Mouse (Mus musculus): Measurements from ENCODE around the gene Acsf3. TPM values are rescaled to one million over a fixed set of nuclear protein-coding genes. Genes with fewer than 3 reads are reported as not detected.

The Acsf3 gene
- total and polyA plus RNA-seq, 3 experiments = 0.49 to 0.63 TPM; not detected in 1

- no peak for TF ChIP-seq TAL1 (conservative IDR thresholded peaks at IDR 0.05; ENCODE audit: low read depth, low read length)
- TF ChIP-seq GATA1 (IDR thresholded peaks at IDR 0.05; ENCODE audit: borderline replicate concordance, low read length) = no peak
- TF ChIP-seq GATA2 (IDR thresholded peaks at IDR 0.05; ENCODE audit: borderline replicate concordance, low read depth, low read length) = no peak
- TF ChIP-seq POLR2AphosphoS5 (IDR thresholded peaks at IDR 0.05; ENCODE audit: insufficient replicate concordance, low read depth, low read length) = no peak
- TF ChIP-seq CTCF (IDR thresholded peaks at IDR 0.05; ENCODE audit: low read depth, low read length) = no peak
- no peak overlapping the region for H3K4me3 ChIP-seq (ENCODE audit: low read depth, low read length)
- no peaks in the 10 kb centered on the region for H3K36me3 ChIP-seq (replicated peaks)
- peaks cover 62% of the 10 kb centered on the region for H3K4me1 ChIP-seq (ENCODE audit: insufficient read depth, low read depth, low read length)
- no peak for ATAC-seq (ENCODE audit: extremely low read depth, insufficient number of reproducible peaks, low FRiP score, poor library complexity, severe bottlenecking)
- DNase-seq (ENCODE audit: low spot score) = no peak
- H3K27me3 ChIP-seq (ENCODE audit: insufficient read depth, low read length) = peaks cover 81% of the 10 kb centered on the region
- H3K9me3 ChIP-seq (replicated peaks) = no peaks in the 10 kb centered on the region
Measured at GRCm38 (mm10) chr8:122766189-122766588, 9.1 kb upstream of the Acsf3 start.

GRCm38 (mm10) chr8:122766647-122767200, 8.6 kb upstream of the Acsf3 start:
- ATAC-seq (ENCODE audit: extremely low read depth, insufficient number of reproducible peaks, low FRiP score, poor library complexity, severe bottlenecking) (no peak), DNase-seq (ENCODE audit: low spot score) (no peak)
- Histone ChIP-seq H3K36me3 (replicated peaks) (no peaks in the 10 kb centered on the region), H3K4me1 (ENCODE audit: insufficient read depth, low read depth, low read length) (peaks cover 60% of the 10 kb centered on the region), H3K9me3 (replicated peaks) (no peaks in the 10 kb centered on the region), H3K27me3 (ENCODE audit: insufficient read depth, low read length) (peaks cover 81% of the 10 kb centered on the region), H3K4me3 (ENCODE audit: low read depth, low read length) (no peak overlapping the region)
- no peak for TF ChIP-seq GATA2 (IDR thresholded peaks at IDR 0.05; ENCODE audit: borderline replicate concordance, low read depth, low read length)
- no peak for TF ChIP-seq GATA1 (IDR thresholded peaks at IDR 0.05; ENCODE audit: borderline replicate concordance, low read length)
- no peak for TF ChIP-seq TAL1 (conservative IDR thresholded peaks at IDR 0.05; ENCODE audit: low read depth, low read length)
- no peak for TF ChIP-seq POLR2AphosphoS5 (IDR thresholded peaks at IDR 0.05; ENCODE audit: insufficient replicate concordance, low read depth, low read length)
- TF ChIP-seq CTCF (IDR thresholded peaks at IDR 0.05; ENCODE audit: low read depth, low read length) = no peak

GRCm38 (mm10) chr8:122767229-122767628, 8.1 kb upstream of the Acsf3 start:
- DNase-seq (ENCODE audit: low spot score) (no peak), ATAC-seq (ENCODE audit: extremely low read depth, insufficient number of reproducible peaks, low FRiP score, poor library complexity, severe bottlenecking) (peak; percentile 45)
- peaks cover 81% of the 10 kb centered on the region for H3K27me3 ChIP-seq (ENCODE audit: insufficient read depth, low read length)
- H3K36me3 ChIP-seq (replicated peaks) = no peaks in the 10 kb centered on the region
- TF ChIP-seq CTCF (IDR thresholded peaks at IDR 0.05; ENCODE audit: low read depth, low read length) (no peak), GATA2 (IDR thresholded peaks at IDR 0.05; ENCODE audit: borderline replicate concordance, low read depth, low read length) (no peak), GATA1 (IDR thresholded peaks at IDR 0.05; ENCODE audit: borderline replicate concordance, low read length) (no peak), POLR2AphosphoS5 (IDR thresholded peaks at IDR 0.05; ENCODE audit: insufficient replicate concordance, low read depth, low read length) (no peak), TAL1 (conservative IDR thresholded peaks at IDR 0.05; ENCODE audit: low read depth, low read length) (no peak)
- no peak overlapping the region for H3K4me3 ChIP-seq (ENCODE audit: low read depth, low read length)
- H3K9me3 ChIP-seq (replicated peaks) = no peaks in the 10 kb centered on the region
- H3K4me1 ChIP-seq (ENCODE audit: insufficient read depth, low read depth, low read length) = peaks cover 55% of the 10 kb centered on the region

- DNase-seq (ENCODE audit: low spot score) (no peak), ATAC-seq (ENCODE audit: extremely low read depth, insufficient number of reproducible peaks, low FRiP score, poor library complexity, severe bottlenecking) (no peak)
- no peak overlapping the region for H3K4me3 ChIP-seq (ENCODE audit: low read depth, low read length)
- no peaks in the 10 kb centered on the region for H3K9me3 ChIP-seq (replicated peaks)
- H3K36me3 ChIP-seq (replicated peaks) = no peaks in the 10 kb centered on the region
- H3K4me1 ChIP-seq (ENCODE audit: insufficient read depth, low read depth, low read length) = peaks cover 35% of the 10 kb centered on the region
- peaks cover 93% of the 10 kb centered on the region for H3K27me3 ChIP-seq (ENCODE audit: insufficient read depth, low read length)
- TF ChIP-seq POLR2AphosphoS5 (IDR thresholded peaks at IDR 0.05; ENCODE audit: insufficient replicate concordance, low read depth, low read length) (no peak), CTCF (IDR thresholded peaks at IDR 0.05; ENCODE audit: low read depth, low read length) (no peak), GATA2 (IDR thresholded peaks at IDR 0.05; ENCODE audit: borderline replicate concordance, low read depth, low read length) (no peak), TAL1 (conservative IDR thresholded peaks at IDR 0.05; ENCODE audit: low read depth, low read length) (no peak), GATA1 (IDR thresholded peaks at IDR 0.05; ENCODE audit: borderline replicate concordance, low read length) (no peak)
Measured at GRCm38 (mm10) chr8:122769251-122770058, 5.8 kb upstream of the Acsf3 start.

GRCm38 (mm10) chr8:122772431-122773060, 2.7 kb upstream of the Acsf3 start:
- Histone ChIP-seq H3K9me3 (replicated peaks) (no peaks in the 10 kb centered on the region), H3K27me3 (ENCODE audit: insufficient read depth, low read length) (peaks cover 95% of the 10 kb centered on the region), H3K36me3 (replicated peaks) (no peaks in the 10 kb centered on the region), H3K4me1 (ENCODE audit: insufficient read depth, low read depth, low read length) (peaks cover 10% of the 10 kb centered on the region), H3K4me3 (ENCODE audit: low read depth, low read length) (no peak overlapping the region)
- TF ChIP-seq POLR2AphosphoS5 (IDR thresholded peaks at IDR 0.05; ENCODE audit: insufficient replicate concordance, low read depth, low read length) (no peak), CTCF (IDR thresholded peaks at IDR 0.05; ENCODE audit: low read depth, low read length) (no peak), GATA1 (IDR thresholded peaks at IDR 0.05; ENCODE audit: borderline replicate concordance, low read length) (no peak), GATA2 (IDR thresholded peaks at IDR 0.05; ENCODE audit: borderline replicate concordance, low read depth, low read length) (no peak), TAL1 (conservative IDR thresholded peaks at IDR 0.05; ENCODE audit: low read depth, low read length) (no peak)
- DNase-seq (ENCODE audit: low spot score) = no peak
- ATAC-seq (ENCODE audit: extremely low read depth, insufficient number of reproducible peaks, low FRiP score, poor library complexity, severe bottlenecking) = no peak

GRCm38 (mm10) chr8:122777701-122778100, 2.4 kb downstream of the Acsf3 start:
- no peak for ATAC-seq (ENCODE audit: extremely low read depth, insufficient number of reproducible peaks, low FRiP score, poor library complexity, severe bottlenecking)
- Histone ChIP-seq H3K9me3 (replicated peaks) (no peaks in the 10 kb centered on the region), H3K27me3 (ENCODE audit: insufficient read depth, low read length) (peaks cover 98% of the 10 kb centered on the region)

More at GRCm38 (mm10) chr8:122777701-122778100, 2.4 kb downstream of the Acsf3 start:
- TF ChIP-seq TAL1 (conservative IDR thresholded peaks at IDR 0.05; ENCODE audit: low read depth, low read length) (no peak), CTCF (IDR thresholded peaks at IDR 0.05; ENCODE audit: low read depth, low read length) (no peak), POLR2AphosphoS5 (IDR thresholded peaks at IDR 0.05; ENCODE audit: insufficient replicate concordance, low read depth, low read length) (no peak), GATA1 (IDR thresholded peaks at IDR 0.05; ENCODE audit: borderline replicate concordance, low read length) (no peak), GATA2 (IDR thresholded peaks at IDR 0.05; ENCODE audit: borderline replicate concordance, low read depth, low read length) (no peak)
- no peak for DNase-seq (ENCODE audit: low spot score)
- Histone ChIP-seq H3K4me3 (ENCODE audit: low read depth, low read length) (no peak overlapping the region), H3K4me1 (ENCODE audit: insufficient read depth, low read depth, low read length) (peaks cover 20% of the 10 kb centered on the region), H3K36me3 (replicated peaks) (no peaks in the 10 kb centered on the region)

Data from G1E (cell line).